Mouse (Mus musculus): ENCODE data around the gene Grip1.

DNA sequence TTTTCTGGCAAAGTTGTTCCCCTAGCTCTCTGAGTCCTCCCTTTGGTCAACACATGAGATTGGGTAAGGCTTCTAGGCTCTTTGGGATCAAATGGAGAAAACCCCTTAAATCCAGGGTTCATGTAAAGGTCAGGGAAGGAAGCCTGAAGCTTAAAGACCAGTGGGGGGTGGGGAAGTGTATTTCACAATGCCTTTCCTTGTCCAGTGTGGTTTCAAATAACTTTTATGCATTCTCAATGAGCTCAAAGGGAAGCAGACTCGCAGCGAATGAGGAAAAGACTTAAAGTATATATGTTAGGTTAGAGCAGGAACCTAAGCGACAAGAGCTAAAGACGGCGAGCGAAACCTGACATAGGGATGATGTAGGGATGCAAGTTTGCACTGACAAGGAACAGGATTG lies 131.0 kb downstream of the Grip1 start:
- TF ChIP-seq POLR2A (IDR thresholded peaks at IDR 0.05; ENCODE audit: low read depth, low read length): no peak
- TF ChIP-seq CTCF (IDR thresholded peaks at IDR 0.05; ENCODE audit: extremely low read depth, insufficient read length, insufficient replicate concordance, low read depth, low read length): no peak
